Mouse (Mus musculus) hindbrain, embryonic 16.5 days (tissue): ENCODE data around the gene Col5a2. TPM values are rescaled to one million over a fixed set of nuclear protein-coding genes. Genes with fewer than 3 reads are reported as not detected.
A peak's percentile ranks its signal among the peaks of the same experiment; 100 is the strongest.
"Not testable (repeated sequence)": the region's sequence is repeated elsewhere in the genome, so short reads cannot be mapped to it uniquely, and the experiment has no call there.

Experiments used
- ATAC-seq: fragments of 200-750 bp; cut with Nextera tagmentation; 2 replicates; pipeline ENCODE4 v1.8.0; 2017; ENCODE audit warnings: moderate TSS enrichment, moderate library complexity
- H3K27ac ChIP-seq: fragments of 300-500 bp; sonication (generic); 2 replicates; pipeline ENCODE4 v1.5.1; 2014; ENCODE audit warnings: low read depth, mild to moderate bottlenecking, control low read depth, low read length, moderate library complexity
- H3K27me3 ChIP-seq: fragments of 300-500 bp; sonication (generic); replicated peaks from 2 replicates; pipeline ENCODE4 v1.6.1; 2014; ENCODE audit warnings: low read length; ENCODE audit not compliant: control insufficient read depth, insufficient read depth
- H3K36me3 ChIP-seq: fragments of 300-500 bp; sonication (generic); 2 replicates; pipeline ENCODE4 v1.6.1; 2014; ENCODE audit warnings: mild to moderate bottlenecking, low read length, moderate library complexity, mixed read lengths; ENCODE audit not compliant: control insufficient read depth, insufficient read depth
- H3K4me1 ChIP-seq: fragments of 300-500 bp; sonication (generic); 2 replicates; pipeline ENCODE4 v1.6.1; 2014; ENCODE audit warnings: low read depth, low read length; ENCODE audit not compliant: control insufficient read depth, insufficient read depth
- H3K4me2 ChIP-seq: fragments of 300-500 bp; sonication (generic); 2 replicates; pipeline ENCODE4 v1.6.1; 2014; ENCODE audit warnings: mild to moderate bottlenecking, low read length, control low read depth, moderate library complexity
- H3K4me3 ChIP-seq: fragments of 300-500 bp; sonication (generic); 2 replicates; pipeline ENCODE4 v1.5.1; 2014; ENCODE audit warnings: mild to moderate bottlenecking, low read length, control low read depth, moderate library complexity
- H3K9ac ChIP-seq: fragments of 300-500 bp; sonication (generic); 2 replicates; pipeline ENCODE4 v1.6.1; 2014; ENCODE audit warnings: low read depth, mild to moderate bottlenecking, control low read depth, low read length, moderate library complexity
- H3K9me3 ChIP-seq: fragments of 300-500 bp; sonication (generic); 2 replicates; pipeline ENCODE4 v1.6.1; 2014; ENCODE audit warnings: mild to moderate bottlenecking, low read length, moderate library complexity; ENCODE audit not compliant: control insufficient read depth
- WGBS: fragments of 180-500 bp; shearing (Covaris S2); extraction: QIAGEN DNeasy Blood & Tissue Kit; methylation state at CpG from one replicate; pipeline ENCODE4 v1.1.7; 2014; 5-methylcytosine and 5-hydroxymethylcytosine counted together
- polyA plus RNA-seq: library from polyadenylated mRNA; unstranded; fragments of >200 nt; fragmentation: Nextera tagmentation; extraction: Ambion mirVana; gene quantifications from 2 replicates; pipeline ENCODE4 v1.2.1, GENCODE M21; 2015

Col5a2 gene
- polyA plus RNA-seq: 9.3 and 16.5 TPM in 2 replicates

GRCm38 (mm10) chr1:45502865-45503332 is at the start of gene Col5a2:
Col5a2 (minus strand) TSS chr1:45503282.
- H3K4me1 ChIP-seq: no peaks in the 10 kb centered on the region
- no peaks in the 10 kb centered on the region for H3K27me3 ChIP-seq
- no peaks in the 10 kb centered on the region for H3K36me3 ChIP-seq
- no peak within 1 kb of the TSS for H3K27ac ChIP-seq
- H3K4me3 ChIP-seq: peak within 1 kb of the TSS; percentile 35
- no peaks in the 10 kb centered on the region for H3K9me3 ChIP-seq
- WGBS: 40% methylated on average over 12 of the region's 12 CpGs
- H3K9ac ChIP-seq: no peak within 1 kb of the TSS; the same call in 1 of the 2 replicates
- H3K4me2 ChIP-seq: peak within 1 kb of the TSS; percentile 51
- ATAC-seq: peak; percentile 77

GRCm38 (mm10) chr1:45550531-45550930 is 47.4 kb upstream of the Col5a2 start:
- Histone ChIP-seq H3K27ac (no peak overlapping the region), H3K4me3 (no peak overlapping the region), H3K4me1 (no peaks in the 10 kb centered on the region), H3K4me2 (no peak overlapping the region), H3K9me3 (no peaks in the 10 kb centered on the region), H3K36me3 (no peaks in the 10 kb centered on the region), H3K27me3 (no peaks in the 10 kb centered on the region), H3K9ac (no peak overlapping the region)
- no peak for ATAC-seq
- 84% methylated on average over 4 of the region's 4 CpGs for WGBS

- Histone ChIP-seq H3K4me3 (no peak overlapping the region), H3K4me1 (no peaks in the 10 kb centered on the region), H3K9ac (no peak overlapping the region), H3K36me3 (no peaks in the 10 kb centered on the region), H3K27ac (no peak overlapping the region), H3K9me3 (no peaks in the 10 kb centered on the region), H3K27me3 (no peaks in the 10 kb centered on the region), H3K4me2 (no peak overlapping the region)
- 56% methylated on average over 1 of the region's 1 CpGs for WGBS
- ATAC-seq: no peak
Measured at GRCm38 (mm10) chr1:45541888-45542287, 38.8 kb upstream of the Col5a2 start.

GRCm38 (mm10) chr1:45541161-45541560 is 38.1 kb upstream of the Col5a2 start:
- H3K9me3 ChIP-seq: no peaks in the 10 kb centered on the region
- no peak overlapping the region for H3K4me3 ChIP-seq
- 81% methylated on average over 2 of the region's 2 CpGs for WGBS
- no peak for ATAC-seq
- no peaks in the 10 kb centered on the region for H3K4me1 ChIP-seq
- no peak overlapping the region for H3K4me2 ChIP-seq
- no peaks in the 10 kb centered on the region for H3K27me3 ChIP-seq
- no peak overlapping the region for H3K9ac ChIP-seq
- no peak overlapping the region for H3K27ac ChIP-seq
- no peaks in the 10 kb centered on the region for H3K36me3 ChIP-seq

- WGBS: 93% methylated on average over 2 of the region's 2 CpGs
- Histone ChIP-seq H3K9me3 (no peaks in the 10 kb centered on the region), H3K36me3 (no peaks in the 10 kb centered on the region), H3K4me1 (no peaks in the 10 kb centered on the region), H3K4me2 (no peak overlapping the region), H3K9ac (no peak overlapping the region), H3K4me3 (no peak overlapping the region), H3K27me3 (no peaks in the 10 kb centered on the region), H3K27ac (no peak overlapping the region)
- no peak for ATAC-seq
Measured at GRCm38 (mm10) chr1:45531486-45531885, 28.4 kb upstream of the Col5a2 start.

GRCm38 (mm10) chr1:45527476-45527875 is 24.4 kb upstream of the Col5a2 start:
- not testable (repeated sequence) for H3K36me3 ChIP-seq, H3K27ac ChIP-seq, H3K4me2 ChIP-seq, ATAC-seq, H3K4me1 ChIP-seq, H3K4me3 ChIP-seq, H3K9me3 ChIP-seq, H3K27me3 ChIP-seq, H3K9ac ChIP-seq

GRCm38 (mm10) chr1:45523601-45524000 is 20.5 kb upstream of the Col5a2 start:
- ATAC-seq: no peak
- Histone ChIP-seq H3K9me3 (no peaks in the 10 kb centered on the region), H3K27ac (no peak overlapping the region), H3K9ac (no peak overlapping the region), H3K4me1 (no peaks in the 10 kb centered on the region), H3K36me3 (no peaks in the 10 kb centered on the region), H3K4me2 (no peak overlapping the region), H3K27me3 (no peaks in the 10 kb centered on the region), H3K4me3 (no peak overlapping the region)
- 88% methylated on average over 3 of the region's 3 CpGs for WGBS

GRCm38 (mm10) chr1:45521486-45521885 is 18.4 kb upstream of the Col5a2 start:
- no peak overlapping the region for H3K9ac ChIP-seq
- no peaks in the 10 kb centered on the region for H3K4me1 ChIP-seq
- H3K36me3 ChIP-seq: no peaks in the 10 kb centered on the region
- 76% methylated on average over 2 of the region's 2 CpGs for WGBS
- no peaks in the 10 kb centered on the region for H3K9me3 ChIP-seq
- H3K27ac ChIP-seq: no peak overlapping the region
- no peak overlapping the region for H3K4me3 ChIP-seq
- no peak for ATAC-seq
- H3K4me2 ChIP-seq: no peak overlapping the region
- no peaks in the 10 kb centered on the region for H3K27me3 ChIP-seq

- no peak overlapping the region; the same call in 1 of the 2 replicates for H3K9ac ChIP-seq
- H3K36me3 ChIP-seq: no peaks in the 10 kb centered on the region
- no peaks in the 10 kb centered on the region for H3K4me1 ChIP-seq
- H3K27ac ChIP-seq: no peak overlapping the region
- ATAC-seq: peak; percentile 56
- H3K4me2 ChIP-seq: peak overlapping the region; percentile 51
- no peaks in the 10 kb centered on the region for H3K9me3 ChIP-seq
- H3K27me3 ChIP-seq: no peaks in the 10 kb centered on the region
- H3K4me3 ChIP-seq: peak overlapping the region; percentile 35
- 20% methylated on average over 11 of the region's 11 CpGs for WGBS
Measured at GRCm38 (mm10) chr1:45502241-45502741, 791 bp downstream of the Col5a2 start.

- Histone ChIP-seq H3K36me3 (no peaks in the 10 kb centered on the region), H3K9ac (no peak overlapping the region), H3K27me3 (no peaks in the 10 kb centered on the region), H3K4me1 (no peaks in the 10 kb centered on the region), H3K9me3 (no peaks in the 10 kb centered on the region), H3K4me2 (peak overlapping the region; percentile 51), H3K27ac (no peak overlapping the region), H3K4me3 (peak overlapping the region; percentile 35; the same call in 1 of the 2 replicates)
- 59% methylated on average over 6 of the region's 6 CpGs for WGBS
- ATAC-seq: no peak
Measured at GRCm38 (mm10) chr1:45501437-45501836, 1.6 kb downstream of the Col5a2 start.
